Mouse (Mus musculus): ENCODE data around the gene Lgalsl. TPM values are rescaled to one million over a fixed set of nuclear protein-coding genes. Genes with fewer than 3 reads are reported as not detected.

Lgalsl gene
- polyA plus RNA-seq, 1 experiment from 2014 or later = 39.1 TPM

- Histone ChIP-seq H3K27me3 (ENCODE audit: control insufficient read depth, insufficient read depth, low read length) (no peaks in the 10 kb centered on the region), H3K4me2 (no peak overlapping the region), H3K9me3 (replicated peaks; ENCODE audit: control insufficient read depth, low read length) (0 out of 2 replicates have a peak, but pooled peaks cover 4% of the 10 kb centered on the region), H3K9ac (ENCODE audit: low read depth, low read length) (no peak overlapping the region), H3K4me3 (ENCODE audit: low read depth, low read length) (no peak overlapping the region), H3K36me3 (ENCODE audit: control insufficient read depth, insufficient read depth, low read length) (no peaks in the 10 kb centered on the region), H3K4me1 (ENCODE audit: control insufficient read depth, insufficient read depth, low read length) (no peaks in the 10 kb centered on the region), H3K27ac (ENCODE audit: low read depth, low read length) (no peak overlapping the region)
- 47% methylated on average over 11 of the region's 11 CpGs for WGBS (ENCODE audit: insufficient replicate concordance)
- ATAC-seq (replicated peaks; ENCODE audit: insufficient number of reproducible peaks, low FRiP score, low TSS enrichment) = no peak
Observed at GRCm38 (mm10) chr11:20794913-20795254, 36.0 kb downstream of the Lgalsl start.

- ATAC-seq (replicated peaks; ENCODE audit: insufficient number of reproducible peaks, low FRiP score, low TSS enrichment) = peak; percentile 84
- WGBS (ENCODE audit: insufficient replicate concordance) = 28% methylated on average over 10 of the region's 10 CpGs
- no peak overlapping the region for H3K9ac ChIP-seq (ENCODE audit: low read depth, low read length)
- no peak overlapping the region for H3K27ac ChIP-seq (ENCODE audit: low read depth, low read length)
- H3K27me3 ChIP-seq (ENCODE audit: control insufficient read depth, insufficient read depth, low read length) = no peaks in the 10 kb centered on the region
- 0 out of 2 replicates have a peak, but pooled peaks cover 4% of the 10 kb centered on the region for H3K9me3 ChIP-seq (replicated peaks; ENCODE audit: control insufficient read depth, low read length)
- H3K4me2 ChIP-seq = no peak overlapping the region
- no peaks in the 10 kb centered on the region for H3K4me1 ChIP-seq (ENCODE audit: control insufficient read depth, insufficient read depth, low read length)
- no peaks in the 10 kb centered on the region for H3K36me3 ChIP-seq (ENCODE audit: control insufficient read depth, insufficient read depth, low read length)
- H3K4me3 ChIP-seq (ENCODE audit: low read depth, low read length) = no peak overlapping the region
Observed at GRCm38 (mm10) chr11:20794196-20794912, 36.5 kb downstream of the Lgalsl start.

DNA sequence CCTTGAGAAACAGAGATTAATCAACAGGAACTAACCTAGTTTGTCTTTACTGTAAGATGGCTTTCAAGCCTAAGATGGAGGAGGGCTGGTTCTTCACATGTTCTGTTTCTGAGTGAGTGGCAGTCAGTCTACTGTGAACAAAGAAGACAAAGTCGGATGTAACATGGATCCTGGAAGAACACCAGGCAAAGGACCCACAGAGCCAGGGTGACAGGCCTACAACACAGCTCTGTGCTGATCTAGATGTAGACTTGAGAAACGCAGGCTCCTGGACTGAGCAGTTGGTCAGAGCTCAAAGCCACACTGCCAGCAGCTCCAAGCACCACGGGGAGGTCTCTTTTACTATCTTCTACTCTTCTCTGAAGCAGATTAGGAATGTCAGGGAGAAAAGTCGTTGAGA lies 37.2 kb downstream of the Lgalsl start:
- H3K4me1 ChIP-seq (ENCODE audit: control insufficient read depth, insufficient read depth, low read length) = no peaks in the 10 kb centered on the region
- H3K27ac ChIP-seq (ENCODE audit: low read depth, low read length) = no peak overlapping the region
- ATAC-seq (replicated peaks; ENCODE audit: insufficient number of reproducible peaks, low FRiP score, low TSS enrichment) = no peak

GRCm38 (mm10) chr11:20792667-20793066 lies 38.2 kb downstream of the Lgalsl start:
- Histone ChIP-seq H3K4me2 (no peak overlapping the region), H3K9ac (ENCODE audit: low read depth, low read length) (no peak overlapping the region), H3K27me3 (ENCODE audit: control insufficient read depth, insufficient read depth, low read length) (no peaks in the 10 kb centered on the region), H3K36me3 (ENCODE audit: control insufficient read depth, insufficient read depth, low read length) (no peaks in the 10 kb centered on the region), H3K9me3 (replicated peaks; ENCODE audit: control insufficient read depth, low read length) (no peaks in the 10 kb centered on the region), H3K4me3 (ENCODE audit: low read depth, low read length) (no peak overlapping the region), H3K4me1 (ENCODE audit: control insufficient read depth, insufficient read depth, low read length) (no peaks in the 10 kb centered on the region), H3K27ac (ENCODE audit: low read depth, low read length) (no peak overlapping the region)
- WGBS (ENCODE audit: insufficient replicate concordance) = 88% methylated on average over 3 of the region's 3 CpGs
- ATAC-seq (replicated peaks; ENCODE audit: insufficient number of reproducible peaks, low FRiP score, low TSS enrichment) = no peak

More for the DNA sequence above, 37.2 kb downstream of the Lgalsl start:
- WGBS (ENCODE audit: insufficient replicate concordance) = 58% methylated on average over 4 of the region's 4 CpGs
- H3K27me3 ChIP-seq (ENCODE audit: control insufficient read depth, insufficient read depth, low read length) = no peaks in the 10 kb centered on the region
- H3K4me2 ChIP-seq = no peak overlapping the region
- no peak overlapping the region for H3K9ac ChIP-seq (ENCODE audit: low read depth, low read length)
- no peak overlapping the region for H3K4me3 ChIP-seq (ENCODE audit: low read depth, low read length)
- 0 out of 2 replicates have a peak, but pooled peaks cover 4% of the 10 kb centered on the region for H3K9me3 ChIP-seq (replicated peaks; ENCODE audit: control insufficient read depth, low read length)
- H3K36me3 ChIP-seq (ENCODE audit: control insufficient read depth, insufficient read depth, low read length) = no peaks in the 10 kb centered on the region

DNA sequence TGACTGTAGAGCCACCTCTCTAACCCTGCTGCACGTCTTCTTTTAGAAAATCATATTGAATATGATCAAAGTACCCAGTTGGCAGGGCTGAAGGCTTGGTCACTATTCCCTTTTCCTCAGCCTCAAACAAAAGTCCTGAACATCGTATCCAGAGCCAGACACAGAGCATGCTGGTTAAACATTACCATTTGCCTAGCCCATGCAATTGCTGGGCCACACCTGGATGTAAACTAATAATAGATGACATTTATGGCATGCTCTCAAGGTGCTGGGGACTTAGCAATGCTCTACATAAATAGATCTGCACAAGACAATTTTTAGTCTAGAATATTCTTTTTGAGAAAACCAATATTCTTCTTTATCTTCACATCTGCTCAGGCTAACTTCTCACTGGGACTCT lies 39.5 kb downstream of the Lgalsl start:
- Histone ChIP-seq H3K36me3 (ENCODE audit: control insufficient read depth, insufficient read depth, low read length) (no peaks in the 10 kb centered on the region), H3K27ac (ENCODE audit: low read depth, low read length) (no peak overlapping the region), H3K9me3 (replicated peaks; ENCODE audit: control insufficient read depth, low read length) (no peaks in the 10 kb centered on the region), H3K4me2 (no peak overlapping the region), H3K27me3 (ENCODE audit: control insufficient read depth, insufficient read depth, low read length) (no peaks in the 10 kb centered on the region), H3K4me1 (ENCODE audit: control insufficient read depth, insufficient read depth, low read length) (no peaks in the 10 kb centered on the region), H3K4me3 (ENCODE audit: low read depth, low read length) (no peak overlapping the region), H3K9ac (ENCODE audit: low read depth, low read length) (no peak overlapping the region)
- no peak for ATAC-seq (replicated peaks; ENCODE audit: insufficient number of reproducible peaks, low FRiP score, low TSS enrichment)
- WGBS (ENCODE audit: insufficient replicate concordance) = 78% methylated on average over 2 of the region's 2 CpGs

DNA sequence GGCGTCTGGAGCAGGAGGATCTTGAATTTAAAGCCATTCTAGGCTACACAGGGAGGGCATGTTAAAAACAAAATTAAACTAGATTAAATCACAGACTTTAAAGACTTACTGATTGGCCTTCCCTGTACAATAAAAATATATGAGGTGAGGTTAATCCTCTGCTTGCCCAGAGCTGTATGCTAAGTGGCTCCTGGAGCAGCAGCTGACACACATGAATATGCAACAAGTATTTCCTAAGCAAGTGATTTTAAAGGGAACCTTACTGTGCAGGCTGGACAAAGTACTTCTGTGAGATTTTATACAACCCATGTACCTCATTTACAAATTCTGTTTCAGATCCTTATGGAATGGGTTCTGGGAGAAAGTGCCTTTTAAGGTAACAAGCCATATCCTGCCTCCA lies 41.8 kb downstream of the Lgalsl start:
- H3K9me3 ChIP-seq (replicated peaks; ENCODE audit: control insufficient read depth, low read length) = 0 out of 2 replicates have a peak, but pooled peaks cover 3% of the 10 kb centered on the region
- H3K4me2 ChIP-seq = no peak overlapping the region
- no peaks in the 10 kb centered on the region for H3K36me3 ChIP-seq (ENCODE audit: control insufficient read depth, insufficient read depth, low read length)
- H3K4me1 ChIP-seq (ENCODE audit: control insufficient read depth, insufficient read depth, low read length) = no peaks in the 10 kb centered on the region
- ATAC-seq (replicated peaks; ENCODE audit: insufficient number of reproducible peaks, low FRiP score, low TSS enrichment) = no peak
- H3K27me3 ChIP-seq (ENCODE audit: control insufficient read depth, insufficient read depth, low read length) = no peaks in the 10 kb centered on the region
- no peak overlapping the region for H3K4me3 ChIP-seq (ENCODE audit: low read depth, low read length)
- no peak overlapping the region for H3K27ac ChIP-seq (ENCODE audit: low read depth, low read length)
- 73% methylated on average over 1 of the region's 1 CpGs for WGBS (ENCODE audit: insufficient replicate concordance)
- no peak overlapping the region for H3K9ac ChIP-seq (ENCODE audit: low read depth, low read length)

DNA sequence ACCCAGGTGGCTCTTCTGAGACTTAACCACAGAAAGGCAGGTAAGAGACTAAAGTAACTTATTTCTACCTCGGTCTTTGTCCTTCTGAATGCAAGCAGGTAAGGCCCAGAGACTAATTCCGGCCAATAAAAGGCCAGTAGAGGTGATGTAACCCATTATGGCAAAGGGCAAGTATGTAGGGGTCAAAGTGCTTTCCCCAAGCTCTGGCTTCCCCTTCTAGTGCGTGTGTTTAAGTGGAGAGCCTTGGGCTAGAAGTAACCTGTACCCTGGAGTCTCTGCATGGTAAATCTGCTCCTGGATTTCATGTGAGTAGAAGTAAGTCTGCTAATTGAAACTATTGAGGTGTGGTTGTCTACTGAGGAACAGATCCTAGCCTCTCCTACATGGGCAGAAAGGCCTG lies 42.8 kb downstream of the Lgalsl start:
- no peaks in the 10 kb centered on the region for H3K27me3 ChIP-seq (ENCODE audit: control insufficient read depth, insufficient read depth, low read length)
- H3K4me1 ChIP-seq (ENCODE audit: control insufficient read depth, insufficient read depth, low read length) = no peaks in the 10 kb centered on the region
- ATAC-seq (replicated peaks; ENCODE audit: insufficient number of reproducible peaks, low FRiP score, low TSS enrichment) = no peak
- H3K4me2 ChIP-seq = no peak overlapping the region
- no peaks in the 10 kb centered on the region for H3K36me3 ChIP-seq (ENCODE audit: control insufficient read depth, insufficient read depth, low read length)
- H3K9me3 ChIP-seq (replicated peaks; ENCODE audit: control insufficient read depth, low read length) = 0 out of 2 replicates have a peak, but pooled peaks cover 3% of the 10 kb centered on the region
- WGBS (ENCODE audit: insufficient replicate concordance) = 82% methylated on average over 3 of the region's 3 CpGs
- no peak overlapping the region for H3K27ac ChIP-seq (ENCODE audit: low read depth, low read length)
- no peak overlapping the region for H3K9ac ChIP-seq (ENCODE audit: low read depth, low read length)
- no peak overlapping the region for H3K4me3 ChIP-seq (ENCODE audit: low read depth, low read length)

DNA sequence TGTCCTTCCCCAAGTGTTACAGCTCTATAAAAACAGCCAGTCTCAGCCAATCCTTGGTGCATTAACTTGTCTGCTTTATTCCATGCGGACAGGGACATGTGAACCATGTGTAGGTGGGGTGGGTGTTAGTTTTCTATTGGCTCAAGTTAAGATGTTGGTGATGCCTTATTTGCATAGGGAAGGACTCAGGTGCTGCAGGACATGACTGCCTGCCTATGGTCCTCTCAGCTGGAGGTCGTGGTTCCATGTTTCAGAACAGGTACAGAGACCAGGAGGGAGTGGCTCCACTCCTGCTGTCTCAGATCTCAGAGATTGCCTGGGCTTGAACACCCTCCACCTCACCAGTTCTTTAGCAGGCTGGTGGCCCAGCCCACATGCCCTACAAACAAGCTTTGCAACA lies 44.7 kb downstream of the Lgalsl start:
- ATAC-seq (replicated peaks; ENCODE audit: insufficient number of reproducible peaks, low FRiP score, low TSS enrichment) = no peak
- Histone ChIP-seq H3K9me3 (replicated peaks; ENCODE audit: control insufficient read depth, low read length) (0 out of 2 replicates have a peak, but pooled peaks cover 3% of the 10 kb centered on the region), H3K4me2 (no peak overlapping the region), H3K4me3 (ENCODE audit: low read depth, low read length) (no peak overlapping the region), H3K9ac (ENCODE audit: low read depth, low read length) (no peak overlapping the region), H3K27ac (ENCODE audit: low read depth, low read length) (no peak overlapping the region), H3K27me3 (ENCODE audit: control insufficient read depth, insufficient read depth, low read length) (no peaks in the 10 kb centered on the region), H3K36me3 (ENCODE audit: control insufficient read depth, insufficient read depth, low read length) (no peaks in the 10 kb centered on the region), H3K4me1 (ENCODE audit: control insufficient read depth, insufficient read depth, low read length) (no peaks in the 10 kb centered on the region)
- 57% methylated on average over 2 of the region's 2 CpGs for WGBS (ENCODE audit: insufficient replicate concordance)

GRCm38 (mm10) chr11:20785186-20785585 lies 45.7 kb downstream of the Lgalsl start:
- H3K36me3 ChIP-seq (ENCODE audit: control insufficient read depth, insufficient read depth, low read length) = no peaks in the 10 kb centered on the region
- no peaks in the 10 kb centered on the region for H3K27me3 ChIP-seq (ENCODE audit: control insufficient read depth, insufficient read depth, low read length)
- no peak overlapping the region for H3K4me3 ChIP-seq (ENCODE audit: low read depth, low read length)
- ATAC-seq (replicated peaks; ENCODE audit: insufficient number of reproducible peaks, low FRiP score, low TSS enrichment) = no peak
- H3K9ac ChIP-seq (ENCODE audit: low read depth, low read length) = no peak overlapping the region
- no peak overlapping the region for H3K27ac ChIP-seq (ENCODE audit: low read depth, low read length)
- WGBS (ENCODE audit: insufficient replicate concordance) = 78% methylated on average over 1 of the region's 1 CpGs
- 0 out of 2 replicates have a peak, but pooled peaks cover 3% of the 10 kb centered on the region for H3K9me3 ChIP-seq (replicated peaks; ENCODE audit: control insufficient read depth, low read length)
- no peak overlapping the region for H3K4me2 ChIP-seq
- H3K4me1 ChIP-seq (ENCODE audit: control insufficient read depth, insufficient read depth, low read length) = no peaks in the 10 kb centered on the region

Data from heart, embryonic 11.5 days (tissue).